Mouse (Mus musculus) liver, adult 2 months (tissue): ENCODE results near the gene Odc1. TPM values are rescaled to one million over a fixed set of nuclear protein-coding genes. Genes with fewer than 3 reads are reported as not detected.
"Not testable (repeated sequence)": the region's sequence is repeated elsewhere in the genome, so short reads cannot be mapped to it uniquely, and the experiment has no call there.

Experiments used
- DNase-seq: peaks from one replicate; pipeline ENCODE4 v3.0.0-alpha.2; 2011; ENCODE audit warnings: low read depth, low spot score; ENCODE audit errors: extremely low read depth
- H3K27ac ChIP-seq: fragments of 200-500 bp; replicated peaks from 2 replicates; pipeline ENCODE4 v1.5.1; 2012; ENCODE audit warnings: low read depth, mild to moderate bottlenecking, control low read depth, inconsistent platforms, low read length; ENCODE audit not compliant: insufficient read depth
- H3K27me3 ChIP-seq: fragments of 200-500 bp; 2 replicates; pipeline ENCODE4 v1.6.1; 2012; ENCODE audit warnings: mild to moderate bottlenecking, moderate library complexity, low read length, inconsistent platforms; ENCODE audit not compliant: control insufficient read depth, insufficient read depth
- H3K36me3 ChIP-seq: fragments of 200-500 bp; 2 replicates; pipeline ENCODE4 v1.6.1; 2012; ENCODE audit warnings: low read length, inconsistent platforms; ENCODE audit not compliant: control insufficient read depth, insufficient read depth
- H3K4me1 ChIP-seq: fragments of 200-500 bp; 2 replicates; pipeline ENCODE4 v1.6.1; 2011; ENCODE audit warnings: low read length; ENCODE audit not compliant: control insufficient read depth, insufficient read depth
- H3K4me3 ChIP-seq: fragments of 200-500 bp; 2 replicates; pipeline ENCODE4 v1.5.1; 2011; ENCODE audit warnings: low read depth, mild to moderate bottlenecking, control low read depth, low read length, moderate library complexity; ENCODE audit not compliant: insufficient read depth
- H3K79me2 ChIP-seq: fragments of 200-500 bp; 2 replicates; pipeline ENCODE4 v1.6.1; 2012; ENCODE audit warnings: inconsistent platforms, mild to moderate bottlenecking, low read length, moderate library complexity; ENCODE audit not compliant: control insufficient read depth, insufficient read depth
- H3K9ac ChIP-seq: fragments of 200-500 bp; 2 replicates; pipeline ENCODE4 v1.6.1; 2012; ENCODE audit warnings: low read depth, mild to moderate bottlenecking, control low read depth, inconsistent platforms, low read length
- CTCF ChIP-seq: fragments of 200-500 bp; IDR thresholded peaks from 2 replicates; pipeline ENCODE4 v1.5.1; 2011; ENCODE audit warnings: low read depth, low read length, control low read depth
- POLR2A ChIP-seq: fragments of 200-500 bp; IDR thresholded peaks from 2 replicates; pipeline ENCODE4 v1.6.1; 2011; ENCODE audit warnings: low read length, control low read depth; ENCODE audit not compliant: insufficient read depth; ENCODE audit errors: extremely low read depth
- WGBS: fragments of 180-500 bp; shearing (Covaris S2); methylation state at CpG from one replicate; pipeline ENCODE4 v1.1.7; 2018; 5-methylcytosine and 5-hydroxymethylcytosine counted together
- polyA plus RNA-seq: library from polyadenylated mRNA; depleted of rRNA; stranded (reverse); fragments of >200 nt; gene quantifications from 2 replicates; pipeline ENCODE4 v1.2.3, GENCODE M21; 2012
- total RNA-seq: library from RNA; depleted of rRNA; stranded (reverse); fragments of >200 nt; gene quantifications from 2 replicates; pipeline ENCODE4 v1.2.3, GENCODE M21; 2014

Gene Odc1
- total and polyA plus RNA-seq, 2 experiments = 40.9 to 114 TPM

DNA sequence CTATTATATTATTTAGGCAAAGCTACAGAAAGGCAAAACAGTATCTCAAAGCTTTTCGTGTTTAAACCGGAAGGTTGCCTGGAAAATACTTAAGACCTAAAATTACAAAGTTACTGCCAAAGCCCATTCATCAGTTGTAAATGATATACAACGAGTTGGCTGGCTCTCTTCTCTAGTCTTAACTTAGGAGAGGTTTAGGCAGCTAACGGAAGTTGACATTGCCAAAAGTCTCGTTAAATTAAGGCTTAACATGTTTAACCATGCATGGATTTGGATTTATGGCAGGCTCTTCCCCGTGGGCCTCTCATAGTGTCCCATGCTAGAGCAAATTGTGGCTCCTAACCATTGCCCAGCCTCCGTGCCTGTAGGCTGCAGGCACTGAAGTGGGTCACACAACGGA, 1.3 kb downstream of the Odc1 start:
- H3K4me1 ChIP-seq = peaks cover 6% of the 10 kb centered on the region

DNA sequence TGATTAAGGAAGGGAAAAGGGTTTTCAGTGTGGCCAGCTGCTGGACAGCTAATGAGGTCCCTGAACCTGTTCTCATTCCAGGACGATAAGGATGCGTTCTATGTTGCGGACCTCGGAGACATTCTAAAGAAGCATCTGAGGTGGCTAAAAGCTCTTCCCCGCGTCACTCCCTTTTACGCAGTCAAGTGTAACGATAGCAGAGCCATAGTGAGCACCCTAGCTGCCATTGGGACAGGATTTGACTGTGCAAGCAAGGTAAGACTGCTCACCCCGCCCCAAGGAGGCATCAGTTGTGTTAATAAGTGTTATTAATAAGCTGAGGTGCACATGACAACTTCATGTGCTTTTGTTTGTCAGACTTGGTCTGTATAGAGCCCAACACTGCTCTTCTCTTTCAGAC, 3.0 kb downstream of the Odc1 start:
- 96% methylated on average over 9 of the region's 9 CpGs for WGBS
- not testable (repeated sequence) for DNase-seq, H3K79me2 ChIP-seq, H3K4me1 ChIP-seq, H3K4me3 ChIP-seq, H3K27me3 ChIP-seq, H3K9ac ChIP-seq, H3K27ac ChIP-seq
- H3K36me3 ChIP-seq = peaks cover 25% of the 10 kb centered on the region

More for the DNA sequence above, 1.3 kb downstream of the Odc1 start:
- H3K36me3 ChIP-seq = peaks cover 20% of the 10 kb centered on the region
- no peaks in the 10 kb centered on the region for H3K27me3 ChIP-seq
- H3K9ac ChIP-seq = peak overlapping the region; percentile 8; the same call in 1 of the 2 replicates
- DNase-seq = no peak
- TF ChIP-seq CTCF (no peak), POLR2A (no peak)
- H3K4me3 ChIP-seq = peak overlapping the region; percentile 29; the same call in 1 of the 2 replicates
- 13% methylated on average over 8 of the region's 8 CpGs for WGBS
- no peak overlapping the region for H3K27ac ChIP-seq
- peaks cover 5% of the 10 kb centered on the region; the same call in 1 of the 2 replicates for H3K79me2 ChIP-seq

DNA sequence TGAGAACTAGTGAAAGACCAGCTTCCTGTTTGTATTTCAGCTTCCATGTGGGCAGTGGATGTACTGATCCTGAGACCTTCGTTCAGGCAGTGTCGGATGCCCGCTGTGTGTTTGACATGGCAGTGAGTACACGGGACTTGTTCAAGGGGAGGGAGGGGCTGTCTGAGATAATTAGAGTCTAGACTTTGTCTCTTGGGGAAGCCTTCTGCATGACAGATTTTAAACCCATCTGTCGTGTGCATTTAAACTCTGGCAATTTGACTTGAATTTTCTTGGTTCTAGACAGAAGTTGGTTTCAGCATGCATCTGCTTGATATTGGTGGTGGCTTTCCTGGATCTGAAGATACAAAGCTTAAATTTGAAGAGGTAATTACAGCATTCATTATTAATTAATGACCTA, 3.9 kb downstream of the Odc1 start:
- Histone ChIP-seq H3K27ac (no peak overlapping the region), H3K9ac (no peak overlapping the region), H3K4me1 (peaks cover 6% of the 10 kb centered on the region), H3K36me3 (peaks cover 25% of the 10 kb centered on the region), H3K4me3 (no peak overlapping the region), H3K79me2 (peaks cover 5% of the 10 kb centered on the region; the same call in 1 of the 2 replicates), H3K27me3 (no peaks in the 10 kb centered on the region)
- WGBS = 80% methylated on average over 5 of the region's 5 CpGs
- TF ChIP-seq POLR2A = no peak
- TF ChIP-seq CTCF = no peak
- DNase-seq = no peak

DNA sequence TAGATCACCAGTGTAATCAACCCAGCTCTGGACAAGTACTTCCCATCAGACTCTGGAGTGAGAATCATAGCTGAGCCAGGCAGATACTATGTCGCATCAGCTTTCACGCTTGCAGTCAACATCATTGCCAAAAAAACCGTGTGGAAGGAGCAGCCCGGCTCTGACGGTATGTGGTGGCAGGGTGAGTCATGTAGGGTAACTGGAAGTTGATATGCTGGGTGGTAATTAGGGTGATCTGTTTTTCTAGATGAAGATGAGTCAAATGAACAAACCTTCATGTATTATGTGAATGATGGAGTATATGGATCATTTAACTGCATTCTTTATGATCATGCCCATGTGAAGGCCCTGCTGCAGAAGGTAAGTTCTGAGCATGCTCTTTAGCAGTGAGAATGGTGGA, 4.8 kb downstream of the Odc1 start:
- not testable (repeated sequence) for H3K4me3 ChIP-seq, H3K4me1 ChIP-seq, H3K27me3 ChIP-seq, H3K9ac ChIP-seq, H3K27ac ChIP-seq, H3K79me2 ChIP-seq, DNase-seq
- peaks cover 25% of the 10 kb centered on the region for H3K36me3 ChIP-seq
- WGBS = 78% methylated on average over 5 of the region's 5 CpGs

DNA sequence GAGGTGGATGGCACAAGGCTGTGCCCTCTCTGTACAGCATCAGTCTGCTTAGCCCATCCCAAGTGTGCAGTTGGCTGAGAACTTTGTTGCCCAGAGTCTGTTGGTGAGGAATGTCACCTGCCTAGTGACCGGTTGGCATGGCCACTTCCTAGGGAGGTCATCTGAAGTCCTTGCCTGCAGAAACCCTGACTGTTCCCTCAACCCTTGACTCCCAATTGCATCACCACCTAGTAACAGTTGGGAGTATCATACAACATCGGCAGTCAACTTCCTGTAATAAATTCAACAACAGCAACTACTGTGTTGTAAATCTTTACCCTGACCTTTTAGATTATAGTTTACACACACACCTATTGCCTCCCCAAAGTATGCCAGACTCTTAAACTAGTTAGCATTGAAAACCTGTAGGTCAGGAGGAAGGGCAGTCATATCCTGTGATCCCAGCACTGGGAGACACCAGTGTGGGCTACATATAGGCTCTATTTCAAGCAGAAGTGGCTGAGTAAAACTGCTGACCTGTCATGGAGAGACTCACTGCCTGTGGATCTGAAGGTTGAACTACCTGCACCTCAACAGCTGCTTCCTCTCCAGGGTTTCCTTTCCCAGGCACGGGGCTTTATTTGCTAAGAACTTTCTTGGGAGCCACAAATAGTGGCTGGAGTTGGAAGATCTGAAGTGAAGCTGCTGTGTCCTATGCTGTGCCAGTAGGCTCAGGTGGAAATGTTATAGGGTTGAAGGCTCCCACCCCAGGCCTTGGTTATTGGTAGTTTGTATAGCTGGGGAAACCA, 6.8 kb downstream of the Odc1 start:
- Histone ChIP-seq H3K79me2 (no peaks in the 10 kb centered on the region), H3K27me3 (no peaks in the 10 kb centered on the region), H3K4me3 (no peak overlapping the region), H3K27ac (no peak overlapping the region), H3K9ac (no peak overlapping the region), H3K36me3 (peaks cover 25% of the 10 kb centered on the region), H3K4me1 (no peaks in the 10 kb centered on the region)
- no peak for TF ChIP-seq POLR2A
- WGBS = 22% methylated on average over 3 of the region's 3 CpGs
- DNase-seq = peak; percentile 54

DNA sequence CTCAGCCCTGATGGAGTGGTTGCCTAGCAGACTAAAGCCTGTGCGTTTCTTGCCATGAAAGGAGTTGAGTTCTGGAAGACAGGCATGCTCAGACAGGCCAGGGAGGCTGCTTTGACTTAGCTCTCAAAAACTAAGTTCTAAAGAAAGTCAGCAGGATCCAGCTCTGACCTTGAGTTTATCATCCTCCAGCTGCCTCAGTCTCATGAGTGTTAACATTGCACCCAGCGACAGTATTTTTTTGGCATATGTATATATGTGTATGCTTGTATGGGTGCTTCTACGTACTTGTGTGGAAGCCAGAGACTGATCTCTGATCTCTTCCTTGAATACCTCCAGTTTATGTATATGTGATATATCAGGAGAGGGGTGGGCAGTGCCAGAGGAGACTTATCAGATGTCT, 7.8 kb downstream of the Odc1 start:
- Histone ChIP-seq H3K27ac (no peak overlapping the region), H3K27me3 (no peaks in the 10 kb centered on the region), H3K4me1 (no peaks in the 10 kb centered on the region), H3K9ac (no peak overlapping the region), H3K4me3 (no peak overlapping the region), H3K36me3 (peaks cover 18% of the 10 kb centered on the region), H3K79me2 (no peaks in the 10 kb centered on the region)
- DNase-seq = no peak
- no peak for TF ChIP-seq POLR2A
- no peak for TF ChIP-seq CTCF
- WGBS = 88% methylated on average over 3 of the region's 3 CpGs
